Mouse (Mus musculus): ENCODE measurements at regions not wholly inside any gene's neighbourhood (a gene's known extent, or its start where the extent isn't known, plus 50 kb on each side); places are given as distances from the start of the nearest gene placed in this dataset.
"Not testable (repeated sequence)": the region's sequence is repeated elsewhere in the genome, so short reads cannot be mapped to it uniquely, and the experiment has no call there.

DNA sequence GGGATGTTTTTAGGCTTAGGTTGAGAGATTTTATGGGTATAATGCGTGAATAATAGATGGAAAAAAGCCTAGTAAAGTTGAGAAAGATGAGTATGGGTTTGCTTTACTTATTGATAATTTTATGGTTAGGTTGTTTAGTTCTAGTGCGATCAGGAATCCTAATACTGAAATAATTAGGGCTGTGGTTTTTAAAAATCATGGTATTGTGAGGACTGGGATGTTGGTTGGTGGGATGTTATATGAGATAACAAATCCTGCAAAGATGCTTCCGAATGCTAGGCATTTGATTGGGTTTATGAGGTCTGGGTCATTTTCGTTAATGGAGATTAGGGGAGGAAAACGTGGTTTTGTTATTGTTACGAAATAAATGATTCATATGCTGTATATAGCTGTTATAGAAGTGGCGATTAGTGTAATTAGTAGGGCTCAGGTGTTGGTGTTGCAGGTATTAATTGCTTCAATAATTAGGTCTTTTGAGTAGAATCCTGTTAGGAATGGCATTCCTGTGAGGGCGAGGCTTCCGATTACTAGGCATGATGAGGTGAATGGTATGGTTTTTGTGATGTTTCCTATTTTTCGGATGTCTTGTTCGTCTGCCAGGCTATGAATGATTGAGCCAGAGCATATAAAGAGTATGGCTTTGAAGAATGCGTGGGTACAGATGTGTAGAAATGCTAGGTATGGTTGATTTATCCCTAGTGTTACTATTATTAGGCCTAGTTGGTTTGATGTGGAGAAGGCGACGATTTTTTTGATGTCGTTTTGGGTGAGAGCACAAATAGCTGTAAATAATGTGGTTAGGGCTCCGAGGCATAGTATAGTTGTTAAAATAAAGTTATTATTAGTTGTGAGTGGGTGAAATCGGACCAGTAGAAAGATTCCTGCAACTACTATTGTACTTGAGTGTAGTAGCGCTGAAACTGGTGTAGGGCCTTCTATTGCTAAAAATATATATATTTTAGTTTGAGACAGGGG is 62.3 kb upstream of the Ccnh start:
- 91% methylated on average over 18 of the region's 18 CpGs for WGBS
- not testable (repeated sequence) for DNase-seq (ENCODE audit: low spot score); H3K9ac ChIP-seq (ENCODE audit: low read length); H3K27me3 ChIP-seq (ENCODE audit: control insufficient read depth, insufficient read depth, low read length); H3K27ac ChIP-seq (ENCODE audit: low read depth, low read length); H3K36me3 ChIP-seq (ENCODE audit: control insufficient read depth, insufficient read depth, low read length); H3K4me3 ChIP-seq (ENCODE audit: low read depth, low read length); H3K4me2 ChIP-seq (ENCODE audit: low read depth); H3K9me3 ChIP-seq (ENCODE audit: control insufficient read depth, low read length); H3K4me1 ChIP-seq (ENCODE audit: control insufficient read depth, insufficient read depth, low read length)
- peak; percentile 100 for ATAC-seq (ENCODE audit: insufficient read depth, low FRiP score, low TSS enrichment)

DNA sequence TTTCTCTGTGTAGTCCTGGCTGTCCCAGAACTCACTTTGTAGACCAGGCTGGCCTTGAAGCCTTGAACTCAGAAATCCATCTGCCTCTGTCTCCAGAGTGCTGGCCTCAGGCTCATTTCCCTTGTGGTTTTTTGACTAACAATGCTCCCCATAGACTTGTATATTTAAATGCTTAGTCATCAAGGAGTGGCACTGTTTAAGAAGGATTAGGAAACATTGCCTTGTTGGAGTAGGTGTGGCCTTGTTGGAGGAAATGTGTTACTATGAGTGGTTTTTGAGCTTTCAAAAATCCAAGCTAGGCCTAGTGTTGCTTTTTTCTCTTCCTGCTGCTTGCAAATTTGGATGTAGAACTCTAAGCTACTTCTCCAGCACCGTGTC is 61.7 kb upstream of the Ccnh start:
- WGBS = 68% methylated on average over 1 of the region's 1 CpGs
- ATAC-seq (ENCODE audit: insufficient read depth, low FRiP score, low TSS enrichment) = no peak
- no peak overlapping the region for H3K9ac ChIP-seq (ENCODE audit: low read length)

More for the DNA sequence above, 61.7 kb upstream of the Ccnh start:
- Histone ChIP-seq H3K9me3 (ENCODE audit: control insufficient read depth, low read length) (no peaks in the 10 kb centered on the region), H3K27me3 (ENCODE audit: control insufficient read depth, insufficient read depth, low read length) (no peaks in the 10 kb centered on the region), H3K27ac (ENCODE audit: low read depth, low read length) (no peak overlapping the region), H3K4me2 (ENCODE audit: low read depth) (no peak overlapping the region), H3K4me3 (ENCODE audit: low read depth, low read length) (no peak overlapping the region), H3K36me3 (ENCODE audit: control insufficient read depth, insufficient read depth, low read length) (no peaks in the 10 kb centered on the region), H3K4me1 (ENCODE audit: control insufficient read depth, insufficient read depth, low read length) (no peaks in the 10 kb centered on the region)
- no peak for DNase-seq (ENCODE audit: low spot score)

Measured in neural tube, embryonic 11.5 days (tissue).